Mouse (Mus musculus): ENCODE data around the gene Nars2.

Nars2 gene

DNA sequence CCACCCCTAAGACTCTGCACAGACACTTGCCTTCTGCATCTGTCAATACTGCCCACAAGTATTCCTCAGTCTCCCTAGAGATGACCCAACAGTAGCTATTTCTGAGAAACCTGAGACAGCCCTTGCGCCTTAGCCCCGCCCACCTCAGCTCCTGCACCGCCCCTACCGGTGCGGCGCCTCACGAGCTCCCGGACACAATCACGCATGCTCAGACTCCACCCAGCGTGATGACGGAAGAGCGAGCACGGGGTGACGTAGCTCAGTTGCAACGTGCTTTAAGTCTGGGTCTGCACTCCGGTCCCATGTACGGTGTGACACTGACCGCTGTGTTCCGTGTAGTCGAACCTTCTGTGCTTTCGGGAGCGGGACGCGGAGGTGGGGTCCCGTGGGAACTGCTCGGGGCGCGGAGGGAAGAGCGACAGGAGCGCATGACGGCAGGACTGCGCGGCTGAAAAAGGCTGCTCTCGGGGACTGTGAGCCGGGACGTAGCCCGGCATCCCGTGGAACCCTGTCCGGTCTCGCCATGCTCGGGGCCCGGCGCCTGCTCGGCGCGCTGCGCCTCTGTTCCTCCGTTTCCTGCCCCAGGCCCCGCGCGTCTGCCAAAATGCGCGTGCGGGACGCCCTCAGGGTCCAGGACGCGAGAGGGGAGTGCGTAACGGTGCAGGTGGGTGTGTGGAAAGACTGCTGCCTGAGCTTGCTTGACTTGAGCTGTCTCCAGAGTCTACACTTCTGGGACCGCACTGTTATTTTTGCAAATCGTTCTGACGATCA, at the start of gene Nars2:
Nars2 (plus strand) TSS at position 225 of the 771 bp plus-strand sequence.
- DNase-seq (ENCODE audit: low spot score in 2 of 2): peak; percentile 86 to 91

DNA sequence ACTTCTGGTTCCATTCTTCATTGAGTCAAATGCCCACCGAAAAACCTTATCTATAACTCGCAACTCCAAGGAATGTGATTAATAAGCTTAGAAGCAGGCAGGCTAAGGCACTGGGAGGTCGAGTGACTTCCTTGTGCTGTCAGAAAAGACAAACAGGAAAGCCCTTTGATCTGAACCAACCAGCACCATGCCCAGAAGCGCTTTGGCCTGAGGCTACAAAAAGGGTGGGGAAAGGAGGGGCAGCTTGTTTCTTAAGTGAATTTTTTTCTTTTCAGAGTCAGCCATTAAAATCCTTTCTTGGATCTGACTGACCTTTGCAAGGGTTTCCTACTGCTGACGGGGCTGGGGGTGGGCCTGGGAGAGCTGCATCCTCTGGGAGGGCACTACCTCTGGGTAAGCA, 49.1 kb upstream of the Nars2 start:
- no peak for DNase-seq (ENCODE audit: low spot score in 2 of 2)

DNA sequence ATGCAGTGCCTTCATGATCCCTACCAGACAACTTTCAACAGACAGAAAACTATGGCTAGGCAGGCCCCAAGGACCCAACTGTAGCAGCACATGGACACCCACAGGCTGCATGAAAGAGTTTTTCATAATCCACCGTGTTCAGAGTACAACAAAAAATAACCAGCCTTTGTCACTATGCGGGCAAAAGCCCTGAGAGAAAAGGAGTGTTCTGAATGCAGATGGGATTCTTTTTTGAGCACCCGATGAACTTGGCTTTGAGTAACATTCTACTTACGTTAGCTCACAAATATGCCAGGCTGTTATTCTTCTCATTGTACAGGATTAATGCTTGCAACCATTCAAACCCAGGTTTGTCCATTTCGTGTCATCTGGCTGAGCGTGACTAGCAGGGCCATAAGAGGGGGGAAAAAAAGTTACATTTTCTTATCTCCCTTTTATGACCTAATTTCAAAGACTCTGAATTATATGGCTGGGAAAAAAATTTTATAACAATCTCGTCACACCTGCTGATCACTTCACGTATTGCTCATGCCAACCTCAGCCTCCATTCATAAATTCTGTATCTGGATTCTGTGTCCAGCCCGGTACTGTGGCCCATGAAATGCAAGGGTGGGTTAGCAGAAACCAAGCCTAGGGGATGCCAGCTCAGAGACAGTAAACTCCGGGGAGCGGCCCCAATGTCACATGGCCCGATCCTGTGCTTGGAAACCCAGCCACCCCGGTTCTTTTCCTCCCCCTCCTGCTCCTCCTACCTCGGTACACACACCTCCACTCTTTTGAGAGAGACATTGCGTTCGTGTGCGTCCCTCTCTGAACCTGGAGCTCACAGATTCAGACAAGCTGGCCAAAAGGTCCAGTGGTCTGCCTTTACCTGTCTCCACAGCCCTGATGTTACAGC, 48.0 kb upstream of the Nars2 start:
- DNase-seq (ENCODE audit: low spot score in 2 of 2): no peak

DNA sequence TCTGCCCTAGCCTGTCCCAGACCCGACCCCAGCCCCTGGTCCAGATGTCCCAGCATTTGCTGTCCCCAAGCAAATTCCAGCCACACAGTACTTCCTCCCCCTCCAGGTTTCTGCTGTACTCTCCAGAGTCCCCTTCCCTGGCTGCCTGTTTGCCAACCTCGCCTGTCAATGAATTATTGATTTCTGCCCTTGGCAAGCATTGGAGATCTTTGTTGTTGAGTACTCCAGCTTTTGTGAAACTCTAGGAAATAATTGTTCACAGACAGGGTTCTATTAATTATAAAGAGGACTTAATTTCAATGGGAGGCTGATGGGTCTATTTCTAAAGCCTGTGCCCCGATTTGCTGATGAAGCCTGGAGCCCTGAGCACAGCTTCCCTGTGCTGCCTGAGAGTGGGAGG, 46.9 kb upstream of the Nars2 start:
- no peak for DNase-seq (ENCODE audit: low spot score in 2 of 2)

DNA sequence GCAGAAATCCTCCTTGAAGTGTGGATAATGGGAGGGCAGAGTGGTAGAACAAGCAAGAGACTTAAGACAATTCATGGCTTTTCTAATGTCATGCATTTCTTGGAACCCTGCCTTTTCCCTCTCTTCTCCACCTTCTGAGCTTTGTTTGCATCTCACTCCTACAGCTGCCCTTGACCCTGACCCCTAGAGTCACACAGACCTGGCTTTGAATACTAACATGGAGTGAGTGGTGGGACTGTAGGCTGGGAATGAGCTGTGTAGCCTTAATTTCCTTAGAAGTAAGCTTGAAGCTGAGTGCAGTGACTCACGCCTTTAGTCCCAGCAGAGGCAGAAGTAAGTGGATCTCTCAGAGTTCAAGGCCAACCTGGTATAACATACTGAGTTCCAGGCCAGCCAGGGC, 46.4 kb upstream of the Nars2 start:
- DNase-seq (ENCODE audit: low spot score in 2 of 2): no peak

DNA sequence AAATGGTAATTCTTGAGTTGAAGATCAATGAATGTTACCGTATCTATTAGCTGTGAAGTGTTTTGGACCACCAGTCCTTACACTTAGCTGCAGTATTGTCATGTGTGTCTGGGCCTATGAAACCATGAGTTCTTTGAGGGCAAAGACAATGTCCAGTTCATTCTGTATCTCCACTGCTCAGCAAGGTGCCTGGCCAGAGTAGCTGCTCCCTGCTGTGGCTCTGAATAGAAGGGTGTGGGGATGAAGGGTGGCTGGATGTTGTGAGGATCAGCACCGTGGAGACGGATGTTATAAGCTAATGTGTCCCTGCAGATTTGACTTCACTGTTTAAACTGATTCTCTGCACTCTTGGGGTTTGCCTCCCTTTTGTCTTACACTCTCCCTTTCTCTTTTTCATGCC, 45.9 kb upstream of the Nars2 start:
- no peak for DNase-seq (ENCODE audit: low spot score in 2 of 2)

DNA sequence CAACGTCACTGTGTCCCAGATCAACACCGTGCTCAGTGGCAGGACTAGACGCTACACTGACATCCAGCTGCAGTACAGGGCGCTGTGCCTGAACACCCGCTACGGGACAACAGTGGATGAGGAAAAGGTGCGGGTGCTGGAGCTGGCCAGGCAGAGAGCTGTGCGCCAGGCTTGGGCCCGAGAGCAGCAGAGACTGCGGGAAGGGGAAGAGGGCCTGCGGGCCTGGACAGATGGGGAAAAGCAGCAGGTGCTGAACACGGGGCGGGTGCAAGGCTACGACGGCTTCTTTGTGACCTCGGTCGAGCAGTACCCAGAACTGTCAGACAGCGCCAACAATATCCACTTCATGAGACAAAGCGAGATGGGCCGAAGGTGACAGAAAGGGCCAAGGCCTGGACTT, 45.1 kb upstream of the Nars2 start:
- DNase-seq (ENCODE audit: low spot score in 2 of 2): no peak

DNA sequence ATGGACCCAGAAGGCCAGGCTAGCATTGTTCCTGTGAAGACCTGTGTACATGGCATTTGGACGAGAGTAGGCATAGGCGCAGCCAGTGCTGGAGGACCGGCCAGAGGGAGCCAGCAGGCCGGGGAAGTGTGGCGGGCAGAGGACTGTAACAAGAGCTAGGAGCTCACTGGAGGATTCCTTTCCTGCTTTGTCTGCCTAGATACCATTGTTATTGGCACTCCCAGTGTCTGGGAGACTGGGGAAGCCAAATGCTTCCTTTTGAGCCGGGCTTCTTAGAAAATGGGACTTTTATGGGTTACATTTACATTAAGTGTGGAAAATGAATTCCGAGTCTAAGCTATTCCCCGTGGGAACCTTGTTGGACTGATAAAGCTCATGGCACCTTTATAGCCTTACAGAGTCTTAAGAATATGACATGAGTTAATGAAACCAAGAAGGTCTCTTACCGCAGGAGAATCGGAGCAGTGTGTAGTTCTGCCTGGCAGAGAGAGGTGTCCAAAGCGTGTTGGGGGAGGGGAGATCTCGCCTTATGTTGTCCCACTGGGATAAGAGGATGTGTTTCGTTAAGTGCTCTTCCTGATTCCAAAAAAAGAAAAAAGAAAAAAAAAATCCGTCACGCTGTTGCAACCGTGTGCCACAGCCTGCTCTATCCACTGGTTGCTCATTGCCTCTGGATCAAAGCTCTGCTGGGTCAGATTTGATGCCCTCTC, 43.2 kb upstream of the Nars2 start:
- DNase-seq (ENCODE audit: low spot score in 2 of 2): no peak

DNA sequence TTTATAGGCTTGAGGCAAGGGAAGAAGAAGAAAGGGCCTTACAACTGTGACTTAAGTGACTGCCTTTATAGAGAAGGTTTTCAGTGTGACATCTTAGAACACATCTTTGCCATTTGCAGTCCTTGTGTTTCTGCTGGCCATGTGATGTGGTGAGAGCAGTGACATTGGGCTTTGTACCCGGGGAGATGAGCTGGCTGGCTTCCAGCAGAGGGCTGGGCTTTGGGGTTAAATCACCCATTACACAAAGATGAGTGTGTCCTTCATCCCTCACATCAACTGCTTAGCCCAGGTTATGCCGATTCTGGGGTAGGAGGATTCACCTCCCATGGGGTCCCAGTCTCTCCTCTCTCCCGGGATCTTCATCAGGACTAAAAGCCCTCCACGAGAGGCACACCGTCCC, 41.4 kb upstream of the Nars2 start:
- no peak for DNase-seq (ENCODE audit: low spot score in 2 of 2)

DNA sequence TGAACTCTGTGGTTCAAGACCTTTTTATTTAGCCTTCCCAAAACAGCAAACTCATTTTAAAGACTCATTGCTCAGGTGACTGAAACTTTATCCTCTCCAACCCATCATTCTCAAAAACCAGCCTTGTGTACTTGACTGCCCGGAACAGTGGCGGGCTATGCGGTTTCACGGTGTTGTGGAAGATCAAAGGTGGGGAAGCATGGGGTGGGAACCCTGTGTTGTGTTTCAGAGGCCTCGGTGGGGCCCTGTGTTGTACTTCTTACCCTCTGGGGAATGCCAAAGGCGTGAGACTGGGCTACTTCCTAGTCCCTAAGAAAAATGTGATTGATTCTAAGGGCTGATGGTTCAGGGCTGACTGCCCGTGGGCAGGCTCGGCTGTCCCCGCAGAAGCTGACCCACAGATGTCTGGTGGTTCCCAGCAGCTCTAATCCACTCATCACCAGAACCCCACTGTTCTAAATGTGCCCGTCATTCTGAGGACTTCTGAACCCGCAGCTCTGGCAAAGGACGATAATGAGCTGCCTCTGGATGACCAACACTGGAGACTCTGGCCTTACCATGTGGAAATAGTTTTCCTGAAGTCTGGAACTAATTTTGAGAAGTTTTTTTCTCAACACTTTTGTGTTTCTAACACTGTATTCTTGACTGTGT, 40.9 kb upstream of the Nars2 start:
- DNase-seq (ENCODE audit: low spot score in 2 of 2): no peak

DNA sequence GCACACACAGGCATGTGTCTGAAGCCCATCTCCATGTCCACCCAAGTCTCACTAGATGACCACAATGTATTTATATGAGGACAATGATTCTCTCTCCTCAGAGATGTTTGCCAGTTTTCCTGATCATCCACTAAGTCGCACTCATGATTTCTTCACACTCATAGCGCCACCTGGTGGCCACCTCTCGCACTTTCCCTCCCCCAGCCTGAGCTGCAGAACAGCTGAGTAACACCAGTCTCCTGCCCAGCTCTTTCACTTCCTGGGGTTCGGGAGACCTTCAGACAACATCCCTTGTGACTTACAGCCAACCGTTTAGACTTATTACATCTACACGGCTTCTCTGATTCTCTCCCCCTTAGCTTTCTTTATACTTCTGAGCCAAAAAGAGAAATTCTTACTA, 37.3 kb upstream of the Nars2 start:
- DNase-seq (ENCODE audit: low spot score in 2 of 2): peak; percentile 44 to 59

DNA sequence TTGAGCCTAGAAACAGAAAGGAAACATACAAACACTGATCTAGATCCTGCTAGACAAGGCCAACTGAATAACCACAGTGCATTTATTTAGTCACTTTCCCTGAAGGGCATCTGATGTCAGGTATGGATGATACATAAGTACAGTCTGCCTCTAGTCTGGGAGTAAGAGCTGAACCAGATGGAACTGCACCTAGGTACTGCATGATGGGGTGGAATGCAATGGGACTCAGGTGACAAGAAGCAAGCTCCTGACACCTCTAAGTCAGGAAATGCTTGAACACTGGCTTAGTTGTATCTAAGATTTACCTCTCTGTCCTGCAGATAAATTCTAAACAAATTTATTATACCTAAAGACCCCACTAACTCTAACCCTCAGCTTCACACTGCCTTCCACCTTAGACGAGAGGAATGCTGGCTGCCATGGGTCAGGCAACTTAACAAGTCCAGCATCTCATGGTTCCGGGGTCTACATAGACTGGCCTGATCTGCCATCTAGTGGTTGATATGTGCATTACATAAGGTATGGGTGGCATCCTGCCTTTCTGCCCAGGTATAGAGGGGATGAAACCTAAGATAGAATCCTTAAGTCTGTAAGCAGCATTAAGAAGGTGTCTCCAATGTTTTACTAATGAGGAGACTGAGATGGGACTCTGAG, 35.7 kb upstream of the Nars2 start:
- DNase-seq (ENCODE audit: low spot score in 2 of 2): peak; percentile 31 to 51

DNA sequence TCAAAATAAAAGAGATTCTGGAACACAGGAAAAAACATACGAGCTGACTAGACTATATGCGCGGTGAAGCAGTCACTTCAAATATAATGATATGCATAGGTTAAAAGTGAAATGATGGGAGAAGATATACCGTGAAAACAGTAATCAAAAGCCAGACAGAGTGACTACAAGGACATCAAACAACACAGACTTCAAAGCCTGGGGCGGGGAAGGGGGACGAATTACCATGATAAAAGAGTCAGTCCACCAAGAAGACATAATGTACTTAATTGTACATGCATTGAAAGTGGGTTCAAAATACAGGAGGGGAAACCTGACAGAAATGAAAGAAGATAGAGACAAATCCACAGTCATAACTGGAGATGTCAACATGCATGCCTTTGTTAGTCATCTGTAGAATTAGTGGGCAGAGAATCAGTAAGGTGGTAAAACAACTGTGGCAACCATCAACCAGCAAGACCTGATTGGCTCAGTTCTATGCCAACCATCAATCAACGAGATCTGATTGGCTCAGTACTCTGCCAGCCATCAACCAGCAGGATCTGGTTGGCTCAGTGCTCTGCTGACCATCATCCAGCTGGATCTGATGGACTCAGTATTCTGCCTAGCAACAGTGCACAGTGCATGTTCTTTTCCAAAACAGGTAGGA, 30.7 kb upstream of the Nars2 start:
- DNase-seq (ENCODE audit: low spot score in 2 of 2): no peak

DNA sequence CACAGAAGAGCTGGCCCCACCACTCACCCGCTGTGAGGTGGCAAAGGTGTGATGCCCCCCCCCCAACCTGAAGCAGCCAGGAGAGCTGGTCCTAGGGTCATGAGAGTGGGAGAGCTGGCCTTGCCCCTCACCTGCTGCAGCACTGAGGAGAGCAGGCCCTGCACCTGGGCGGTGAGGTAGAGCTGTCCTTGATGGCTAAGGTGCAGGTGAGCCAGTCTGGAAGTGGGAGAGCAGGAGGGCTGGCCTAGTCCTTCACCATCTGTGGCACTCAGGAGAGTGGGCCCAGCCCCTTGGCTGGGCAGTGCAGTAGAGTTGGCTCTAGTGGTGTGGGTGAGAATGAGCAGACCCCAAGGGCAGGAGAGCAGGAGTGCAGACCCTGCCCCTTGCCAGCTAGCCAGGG, 28.4 kb upstream of the Nars2 start:
- no peak for DNase-seq (ENCODE audit: low spot score in 2 of 2)

DNA sequence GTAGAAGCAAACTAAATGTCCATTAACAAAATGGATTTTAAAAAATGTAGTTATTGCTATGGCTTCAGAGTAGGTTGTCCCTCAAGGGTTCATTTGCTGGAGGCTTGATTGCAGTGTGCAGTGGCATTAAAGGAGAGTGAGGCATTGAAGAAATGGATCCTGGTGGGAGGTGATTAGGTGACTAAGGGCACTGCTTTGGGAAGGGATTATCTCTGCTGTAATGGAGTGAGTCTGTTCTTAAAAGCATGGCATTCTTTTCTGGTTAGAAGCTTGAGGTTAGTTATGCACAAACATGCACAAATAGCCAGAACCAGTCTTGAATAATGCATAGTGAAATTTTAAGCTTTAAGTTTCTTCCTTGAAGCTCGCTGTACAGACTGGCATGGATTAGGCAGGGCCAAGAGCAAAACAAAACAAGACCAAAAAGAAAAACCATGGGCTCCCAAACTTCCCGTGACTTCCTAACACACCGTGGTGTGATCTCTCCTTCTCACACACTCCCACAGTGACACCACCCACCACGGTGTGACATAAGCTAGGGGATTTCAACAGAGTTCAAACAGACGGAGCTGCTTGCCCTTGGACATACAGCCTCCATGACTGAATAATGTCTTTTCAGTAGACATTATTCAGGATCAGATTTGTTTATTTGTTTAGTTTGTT, 7.5 kb upstream of the Nars2 start:
- no peak for DNase-seq (ENCODE audit: low spot score in 2 of 2)

DNA sequence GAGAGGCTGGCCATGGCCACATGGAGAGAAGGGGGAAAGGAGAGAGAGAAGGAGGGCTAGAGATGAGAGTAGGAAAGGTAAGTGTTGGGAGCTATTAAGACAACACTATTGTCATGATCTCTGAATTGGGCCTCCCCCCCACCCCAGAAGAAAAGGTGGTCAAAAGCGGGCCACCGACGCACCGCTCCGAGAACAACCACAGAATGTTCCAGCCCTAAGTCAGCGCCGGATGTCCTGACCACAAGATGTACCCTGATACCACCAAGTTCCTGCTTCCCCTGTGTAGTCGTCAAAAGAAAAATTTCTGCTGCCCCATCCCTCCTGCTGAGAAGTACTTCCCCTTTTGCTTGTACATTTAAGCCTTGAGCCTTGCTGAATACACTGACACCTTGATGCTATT, 4.8 kb upstream of the Nars2 start:
- peak; percentile 28 to 36 for DNase-seq (ENCODE audit: low spot score in 2 of 2)

DNA sequence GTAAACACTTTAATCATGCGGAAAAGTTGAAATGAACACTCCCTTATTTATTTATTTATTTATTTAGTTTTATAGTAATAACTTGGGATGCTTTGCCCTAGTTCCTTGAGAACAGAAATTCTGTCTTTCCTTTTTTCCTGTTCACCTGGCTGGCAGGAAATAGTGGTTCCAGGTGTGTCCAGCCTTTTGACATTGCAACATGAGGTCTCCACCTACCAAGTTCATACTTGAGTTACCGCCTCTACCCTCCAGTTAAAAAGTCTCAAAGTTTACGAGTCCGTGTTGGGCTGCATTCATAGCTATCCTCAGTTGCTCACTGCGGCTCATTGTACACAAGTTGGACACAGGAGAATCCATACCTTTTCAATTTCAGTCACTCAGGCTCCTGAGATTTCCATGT, 789 bp downstream of the Nars2 start:
- no peak for DNase-seq (ENCODE audit: low spot score in 2 of 2)

DNA sequence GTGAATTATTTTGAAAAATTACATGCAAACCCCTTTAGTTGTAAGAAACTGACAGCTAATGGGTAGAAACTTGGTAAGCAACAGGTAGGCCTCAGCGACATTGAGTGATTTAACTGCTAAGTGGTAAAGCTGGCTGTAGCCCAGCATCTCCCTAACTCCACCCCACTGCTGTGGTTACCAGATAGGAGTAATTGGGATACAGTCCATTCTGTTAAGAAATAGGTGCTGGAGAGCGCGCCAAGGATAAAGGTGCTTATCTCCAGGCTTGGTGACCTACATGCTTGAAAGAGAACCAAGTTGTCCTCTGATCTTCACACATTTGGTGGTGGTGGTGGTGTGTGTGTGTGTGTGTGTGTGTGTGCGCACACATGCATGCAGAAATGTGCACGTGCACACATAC, 7.9 kb downstream of the Nars2 start:
- DNase-seq (ENCODE audit: low spot score in 2 of 2): no peak

DNA sequence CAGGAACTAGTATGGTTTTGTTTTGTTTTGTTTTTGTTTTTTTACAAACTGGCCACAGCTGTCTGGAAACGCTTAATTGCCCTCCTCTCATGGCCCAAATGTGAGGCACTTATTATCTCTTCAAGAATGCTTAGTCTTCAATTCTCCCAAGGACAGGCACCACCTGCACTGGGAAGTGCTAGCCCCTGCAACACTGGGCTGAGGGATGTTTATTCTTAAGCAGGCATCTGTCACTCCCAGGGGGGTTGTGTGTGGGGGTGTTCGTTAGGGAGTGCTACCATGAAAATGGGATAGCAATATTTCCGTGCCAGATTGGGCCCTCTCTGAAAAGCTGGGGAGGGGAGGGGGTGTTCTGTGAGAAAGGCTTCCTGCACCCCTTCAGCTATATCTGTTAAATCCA, 15.9 kb downstream of the Nars2 start:
- DNase-seq (ENCODE audit: low spot score in 2 of 2): no peak

DNA sequence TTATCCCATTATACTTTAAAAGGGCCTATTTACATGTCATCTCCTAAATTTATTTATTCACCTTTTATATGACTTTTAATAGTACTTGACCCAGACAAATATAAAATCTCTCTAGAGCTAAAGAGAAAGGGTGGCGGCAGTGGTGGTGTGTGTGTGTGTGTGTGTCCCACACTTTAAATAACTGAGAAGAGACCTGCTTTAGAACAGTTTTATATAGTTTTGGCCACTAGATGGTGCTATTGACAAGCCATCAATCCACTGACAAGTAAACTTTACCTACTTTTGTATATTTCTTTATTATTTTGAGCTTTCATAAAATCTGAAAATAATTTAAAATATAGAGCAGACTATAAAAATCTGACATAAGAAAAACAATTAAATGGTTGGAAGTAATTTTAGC, 19.1 kb downstream of the Nars2 start:
- peak in 1 of 2 experiments; percentile 10 for DNase-seq (ENCODE audit: low spot score in 2 of 2)
